Mouse (Mus musculus) monocyte, adult 2 months (primary cell): ENCODE measurements around the gene Hyal6.

Experiments
- DNase-seq, 2 experiments: peaks; one replicate each; pipeline ENCODE4 v3.0.0; 2022; ENCODE audit warnings: low spot score in 2 of 2, low read depth in 1 of 2

The Hyal6 gene

DNA sequence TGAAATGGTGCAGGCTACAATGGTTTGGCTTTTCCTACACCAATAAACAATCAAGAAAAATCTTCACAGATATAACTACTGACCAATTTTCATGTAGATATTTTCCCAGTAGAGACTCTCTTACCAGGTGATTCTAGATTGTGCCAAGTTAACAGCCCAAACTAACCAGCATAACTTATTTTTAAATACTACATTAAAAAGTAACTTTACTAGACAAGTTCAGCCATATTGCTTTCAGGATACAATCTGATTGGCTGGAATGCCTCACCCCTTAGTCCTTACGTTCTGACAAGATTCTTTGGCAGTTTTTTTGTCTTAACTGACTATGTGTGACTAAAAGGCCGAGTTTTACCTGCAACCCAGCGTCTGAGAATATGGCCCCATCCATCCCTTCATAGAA is at the start of gene Hyal6:
Gene Hyal6 (plus strand): TSS at position 301 of the 400 bp plus-strand sequence.
- no peak for DNase-seq

DNA sequence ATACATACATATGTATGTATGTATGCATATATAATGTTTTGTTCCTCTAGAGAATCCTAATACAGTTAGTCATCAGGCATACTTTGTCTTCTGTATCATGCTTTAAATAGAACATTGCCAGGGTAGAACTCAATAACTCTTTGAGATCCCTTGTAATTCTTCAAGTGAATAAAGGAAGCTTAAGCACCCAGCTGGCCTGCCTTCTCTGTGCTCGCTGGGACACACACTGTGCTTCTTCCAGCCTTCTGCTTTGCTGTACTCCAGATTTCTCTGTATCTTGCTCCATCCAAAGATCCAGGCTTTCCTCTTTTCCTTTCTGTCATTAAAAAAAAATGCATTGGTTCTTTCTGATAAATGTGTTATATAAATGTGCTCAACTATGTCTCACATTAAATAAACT is 45.2 kb upstream of the Hyal6 start:
- DNase-seq, result no peak

DNA sequence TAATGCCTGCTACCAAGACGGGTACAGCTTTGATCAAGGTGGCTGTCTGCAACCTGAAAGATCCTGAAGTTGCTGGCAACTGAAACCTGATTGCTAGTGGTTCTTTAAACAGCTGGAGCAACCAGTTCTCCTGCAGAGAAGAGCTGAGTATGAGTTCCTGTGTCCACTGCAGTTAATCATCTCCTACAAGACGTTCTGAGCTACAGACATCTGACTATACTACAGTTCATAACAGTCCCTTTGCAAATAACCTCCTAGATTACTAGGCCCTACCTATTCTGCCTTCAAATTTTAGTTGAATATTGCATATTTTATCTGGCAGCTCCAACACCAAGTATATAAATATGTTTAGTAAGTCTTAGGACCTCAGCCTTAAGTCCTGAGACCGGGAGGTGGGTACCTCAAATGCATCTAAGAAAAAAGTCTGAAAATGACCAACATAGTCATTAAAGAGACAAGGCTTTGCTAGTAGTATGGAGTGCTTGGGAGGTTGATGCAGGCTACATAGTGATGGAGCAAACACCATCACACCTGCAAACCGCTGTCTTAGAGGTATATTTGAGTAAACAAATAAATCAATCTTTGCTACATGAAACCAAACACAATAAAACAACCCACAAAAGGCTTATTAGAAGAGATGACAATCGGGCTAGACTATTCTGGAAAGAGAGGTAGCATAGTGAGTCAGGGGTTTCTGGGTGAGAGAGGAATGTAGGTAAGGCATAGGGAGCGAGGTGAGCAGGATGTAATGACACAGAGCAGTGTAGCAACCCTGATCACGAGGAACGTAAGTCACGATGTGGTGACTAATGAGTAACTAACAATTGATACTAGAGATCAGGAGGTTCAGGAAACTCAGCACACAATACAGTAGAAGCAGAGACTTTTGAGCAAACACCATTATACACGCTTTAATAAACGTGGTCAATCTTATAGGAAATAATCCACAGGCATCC is 38.3 kb upstream of the Hyal6 start:
- DNase-seq, result no peak

DNA sequence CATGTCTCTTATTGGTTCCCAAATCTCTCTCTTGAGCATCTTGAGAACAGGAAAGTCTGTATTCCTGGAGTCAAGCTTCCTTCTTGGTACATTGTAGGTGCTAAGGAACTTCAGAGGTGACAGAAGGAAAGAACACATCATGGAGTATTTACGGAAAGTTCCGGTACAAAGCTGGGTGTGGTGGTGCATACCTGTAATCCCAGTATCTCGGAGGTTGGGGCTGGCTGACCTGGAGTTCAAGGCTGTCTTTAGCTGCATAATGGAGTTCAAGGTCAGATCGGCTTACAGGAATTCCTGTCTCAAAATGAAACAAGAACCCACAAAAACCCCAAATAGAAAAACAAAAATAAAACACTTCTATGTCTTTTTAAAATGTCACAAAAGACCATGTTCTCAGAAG is 36.9 kb upstream of the Hyal6 start:
- no peak for DNase-seq

DNA sequence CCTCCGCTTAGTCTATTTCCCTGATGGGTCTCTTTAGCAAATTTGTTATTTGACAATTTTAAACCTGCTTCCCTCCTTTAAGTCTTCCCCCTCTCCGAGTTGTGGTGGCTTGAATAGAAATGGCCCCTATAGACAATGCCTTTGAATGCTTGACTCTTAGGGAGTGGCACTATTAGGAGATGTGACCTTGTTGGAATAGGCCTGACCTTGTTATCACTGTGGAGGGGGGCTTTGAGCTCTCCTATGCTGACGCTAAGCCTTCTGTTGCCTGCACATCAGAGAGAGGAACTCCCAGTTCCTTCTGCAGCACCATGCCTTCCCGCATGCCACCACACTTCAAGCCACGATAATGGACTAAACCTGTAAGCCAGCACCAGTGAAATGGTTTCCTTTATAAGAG is 35.8 kb upstream of the Hyal6 start:
- DNase-seq, result no peak

DNA sequence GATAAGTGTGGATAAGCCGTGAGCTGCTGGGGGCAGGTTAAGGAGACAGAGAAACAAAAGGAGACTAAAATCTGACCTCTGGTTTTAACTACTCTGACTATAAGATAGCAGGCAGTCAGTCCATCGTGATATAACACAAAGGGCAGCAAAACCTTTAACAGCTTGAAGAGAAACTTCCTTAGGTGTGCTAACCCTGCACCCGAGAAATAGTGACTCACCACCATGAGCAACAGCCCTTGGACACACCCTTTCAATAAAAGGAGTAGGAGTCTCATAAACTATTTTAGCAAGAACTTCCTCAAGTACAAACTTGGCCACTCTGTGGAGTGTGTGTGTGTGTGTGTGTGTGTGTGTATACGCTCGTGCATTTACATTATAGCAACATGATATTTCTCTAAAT is 26.0 kb upstream of the Hyal6 start:
- DNase-seq, result no peak

DNA sequence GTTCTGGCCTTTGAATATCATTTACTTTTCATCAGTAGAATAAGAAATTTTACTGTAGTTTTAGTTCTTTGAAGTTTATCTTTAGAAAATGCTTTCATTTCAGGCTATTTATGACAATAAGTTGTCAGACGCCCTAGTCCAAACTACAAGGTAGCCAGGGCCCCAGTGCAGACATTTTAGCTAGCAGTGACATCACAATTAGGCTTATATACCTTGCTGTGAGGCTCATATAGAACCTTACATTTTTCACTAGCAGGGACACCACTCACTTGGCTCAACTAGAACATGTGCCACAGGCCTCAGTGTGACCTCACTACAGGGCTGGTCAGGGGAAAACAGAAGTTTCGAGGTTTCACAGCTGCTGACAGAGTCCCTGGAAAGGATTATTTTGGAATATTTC is 25.5 kb upstream of the Hyal6 start:
- DNase-seq, result no peak

DNA sequence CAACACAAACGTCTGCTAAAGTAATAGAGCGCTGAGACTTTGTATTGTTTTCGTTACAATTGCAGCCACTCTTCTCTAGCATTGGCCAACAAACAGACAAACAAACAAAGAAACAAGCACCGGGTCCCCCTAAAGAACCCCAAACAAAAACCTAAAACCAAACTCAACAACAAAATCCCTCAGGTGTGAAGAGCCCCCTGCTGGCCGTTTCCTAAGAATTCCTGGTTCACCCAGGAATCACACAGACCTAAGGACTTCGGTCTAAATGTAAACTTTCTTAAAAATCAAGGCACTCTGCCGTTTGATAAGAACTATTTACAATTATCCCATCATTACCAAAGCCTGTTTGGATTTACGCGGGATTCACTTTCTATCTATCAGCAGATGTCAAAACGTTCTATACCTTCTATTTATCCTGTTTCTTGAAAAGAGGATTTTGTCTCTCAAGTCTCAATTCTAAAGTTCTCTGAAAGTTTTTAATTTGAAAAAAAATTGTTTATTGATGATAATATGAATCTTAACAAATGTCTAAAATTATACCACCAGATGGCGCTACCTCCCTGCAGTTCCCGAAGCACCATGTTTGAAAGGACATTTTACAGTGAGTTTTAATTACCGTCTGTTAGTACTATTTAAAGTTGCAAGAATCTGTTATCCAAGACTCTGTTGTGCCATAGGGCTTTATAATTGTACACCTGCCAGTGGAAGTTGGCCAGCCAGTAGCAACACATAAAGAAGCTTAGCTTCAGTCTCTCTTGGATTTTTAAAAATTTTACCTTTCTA is 11.5 kb upstream of the Hyal6 start:
- DNase-seq, result no peak

DNA sequence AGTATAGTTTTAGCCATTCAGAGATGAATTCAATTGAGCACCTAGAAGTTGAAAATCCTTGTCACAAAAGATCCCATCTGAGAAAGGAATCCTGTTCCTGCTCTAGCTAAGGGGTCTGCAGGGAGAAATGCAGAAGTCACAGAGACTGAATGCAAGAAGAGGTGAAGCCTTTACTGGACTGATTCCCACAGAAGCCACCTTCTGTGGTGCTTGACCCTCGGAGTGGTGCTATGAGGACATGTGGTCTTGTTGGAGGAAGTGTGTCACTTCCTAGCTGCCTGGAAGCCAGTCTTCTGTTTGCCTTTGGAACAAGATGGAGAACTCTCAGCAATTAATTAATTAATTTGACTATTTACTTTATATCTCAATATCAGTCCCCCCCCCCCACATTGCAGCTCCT is 4.9 kb upstream of the Hyal6 start:
- no peak for DNase-seq

DNA sequence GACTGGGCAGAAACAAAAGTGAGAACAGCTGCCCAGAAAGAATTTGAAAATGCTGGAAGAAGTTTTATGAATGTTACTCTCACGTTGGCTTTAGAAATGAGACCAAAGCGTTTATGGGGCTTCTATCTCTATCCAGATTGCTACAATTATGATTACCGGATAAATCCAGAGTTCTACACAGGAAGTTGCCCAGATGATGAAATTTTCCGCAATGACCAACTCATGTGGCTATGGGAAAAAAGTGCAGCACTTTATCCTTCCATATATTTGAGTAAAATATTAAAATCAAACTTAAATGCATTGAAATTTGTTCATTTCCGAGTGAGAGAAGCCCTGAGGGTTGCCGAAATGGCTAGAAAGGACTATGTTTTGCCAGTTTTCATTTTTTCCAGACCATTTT is 1.5 kb downstream of the Hyal6 start:
- no peak for DNase-seq

DNA sequence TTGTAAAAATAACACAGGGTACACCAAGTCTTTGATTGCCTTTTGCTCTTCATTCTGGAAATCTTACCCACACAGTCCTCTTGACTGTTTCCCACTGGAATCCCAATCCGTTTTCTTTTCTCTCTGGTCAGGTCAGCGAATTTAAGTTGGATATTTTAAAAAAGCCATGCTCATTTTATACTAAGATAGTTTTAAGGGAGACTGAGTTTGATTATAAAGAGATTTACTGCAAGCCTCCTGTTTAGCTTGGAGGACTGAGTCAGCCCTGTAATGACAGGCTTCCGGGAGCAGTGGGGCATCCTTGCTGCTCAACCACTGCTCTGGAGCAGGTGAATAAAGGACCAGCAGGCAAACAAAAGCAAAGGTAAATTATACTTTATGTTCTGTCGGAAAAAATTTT is 15.0 kb downstream of the Hyal6 start, which contains the start of gene Hyal4:
Gene Hyal4 (plus strand): TSS at position 301 of the 400 bp plus-strand sequence.
- no peak for DNase-seq

DNA sequence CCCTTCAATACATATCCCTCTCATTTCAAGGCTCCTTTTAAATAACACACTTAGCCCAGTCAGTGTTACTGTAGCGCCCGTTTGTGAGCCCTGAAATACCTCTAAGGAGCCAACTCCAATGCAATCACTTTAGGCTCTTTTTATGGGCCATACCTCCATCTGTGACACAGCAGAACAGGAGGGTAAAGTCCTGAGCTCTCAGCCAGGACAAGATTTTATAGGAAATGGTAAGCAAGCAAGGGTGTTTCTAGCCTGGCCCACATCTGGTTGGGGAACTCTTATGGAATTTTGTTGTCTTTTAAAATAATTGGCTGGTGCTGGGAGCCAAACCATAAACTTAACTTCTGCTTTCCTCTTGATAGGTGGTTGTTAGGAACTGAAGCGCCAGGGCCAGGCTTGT is 26.2 kb downstream of the Hyal6 start:
- DNase-seq, result no peak

DNA sequence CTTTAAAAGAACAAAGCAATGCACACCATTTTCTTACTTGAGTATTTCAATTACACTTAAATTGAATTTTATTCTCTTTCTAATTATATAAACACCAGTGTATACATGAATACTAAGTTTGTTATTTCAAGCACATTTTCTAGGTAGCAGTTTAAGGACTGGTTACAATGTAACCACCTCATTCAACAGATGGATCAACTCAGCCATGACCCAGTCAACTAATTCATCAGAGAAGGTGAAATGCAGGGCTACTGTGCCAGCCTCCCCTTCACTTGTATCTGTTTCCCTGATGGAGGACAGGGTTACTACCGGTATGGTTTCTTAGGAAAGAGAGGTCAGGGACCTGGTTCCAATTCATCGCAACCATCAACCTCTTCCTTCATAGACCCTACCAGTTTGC is 33.2 kb downstream of the Hyal6 start:
- DNase-seq, result no peak

DNA sequence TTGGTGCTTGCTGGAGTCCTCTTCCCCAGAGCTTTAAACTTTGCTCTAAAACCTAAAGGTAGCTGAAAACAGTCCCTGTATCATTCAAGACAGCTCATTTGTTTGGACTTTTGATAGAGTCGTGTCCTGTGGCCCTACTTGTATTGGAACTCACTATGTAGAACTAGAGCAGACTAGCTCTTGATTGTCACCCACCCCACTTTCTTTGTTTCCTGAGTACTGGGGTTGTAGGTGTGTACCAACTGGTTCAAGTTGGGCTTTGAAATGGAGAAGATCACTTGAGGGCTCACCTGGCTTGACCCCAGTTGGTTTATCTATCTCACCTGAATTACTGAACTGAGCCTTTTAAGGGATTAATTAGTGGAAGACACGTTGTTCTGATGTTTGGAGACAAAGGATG is 46.1 kb downstream of the Hyal6 start:
- no peak for DNase-seq

DNA sequence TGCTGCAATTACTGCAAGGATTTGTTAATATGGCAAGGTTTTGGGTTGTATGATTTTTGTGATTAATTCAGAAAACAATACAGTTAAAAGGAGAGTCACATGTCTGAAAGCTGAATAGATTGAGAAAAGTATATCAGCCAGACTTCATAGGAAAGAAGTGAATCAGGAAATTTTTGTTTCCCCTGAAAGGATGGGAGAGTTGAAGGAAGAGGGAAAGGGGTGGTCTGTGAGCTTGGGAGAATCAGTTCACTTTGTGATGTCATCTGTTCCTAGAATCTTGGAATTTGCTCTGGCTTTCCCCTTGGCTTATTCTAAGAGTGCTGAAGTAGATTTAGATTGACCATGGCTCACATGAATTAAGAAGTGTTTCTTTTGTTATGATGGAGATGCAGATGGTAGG is 57.8 kb downstream of the Hyal6 start, which contains the start of gene Spam1:
Gene Spam1 (plus strand): TSS at position 301 of the 400 bp plus-strand sequence.
- DNase-seq, result no peak
